Mouse (Mus musculus): Measurements from ENCODE around the gene Ncoa6.
"Not testable (repeated sequence)": the region's sequence is repeated elsewhere in the genome, so short reads cannot be mapped to it uniquely, and the experiment has no call there.

The Ncoa6 gene

DNA sequence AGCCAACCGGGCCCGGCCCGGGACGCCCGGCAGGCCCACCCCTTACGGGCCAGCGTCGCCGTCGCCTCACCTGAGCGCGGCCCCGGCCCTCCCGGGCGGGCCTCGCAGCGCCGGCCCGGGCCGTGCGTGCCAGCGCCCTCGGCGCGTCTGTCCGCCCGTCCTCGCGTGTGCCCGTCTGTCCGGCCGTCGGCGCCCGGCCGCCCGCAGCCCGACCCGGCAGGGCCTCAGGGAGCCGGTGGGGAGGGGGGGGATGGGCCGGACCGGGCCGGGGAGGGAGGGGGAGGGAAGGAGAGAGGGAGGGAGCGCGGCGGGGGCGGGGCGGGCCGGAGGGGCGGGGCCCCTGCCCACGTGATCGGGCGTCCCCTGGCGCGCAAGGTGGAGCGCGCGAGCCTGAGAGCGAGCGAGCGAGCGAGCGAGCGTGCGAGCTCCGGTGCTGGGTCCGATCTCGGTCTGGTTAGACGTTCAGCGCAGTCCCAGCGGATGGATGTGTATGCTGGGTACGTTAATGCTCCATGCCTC lies at the start of gene Ncoa6:
Gene Ncoa6, minus strand, starts transcription at position 325 of the 519 bp plus-strand sequence.
- DNase-seq (ENCODE audit: low spot score in 2 of 2), result peak; percentile 66 to 86

DNA sequence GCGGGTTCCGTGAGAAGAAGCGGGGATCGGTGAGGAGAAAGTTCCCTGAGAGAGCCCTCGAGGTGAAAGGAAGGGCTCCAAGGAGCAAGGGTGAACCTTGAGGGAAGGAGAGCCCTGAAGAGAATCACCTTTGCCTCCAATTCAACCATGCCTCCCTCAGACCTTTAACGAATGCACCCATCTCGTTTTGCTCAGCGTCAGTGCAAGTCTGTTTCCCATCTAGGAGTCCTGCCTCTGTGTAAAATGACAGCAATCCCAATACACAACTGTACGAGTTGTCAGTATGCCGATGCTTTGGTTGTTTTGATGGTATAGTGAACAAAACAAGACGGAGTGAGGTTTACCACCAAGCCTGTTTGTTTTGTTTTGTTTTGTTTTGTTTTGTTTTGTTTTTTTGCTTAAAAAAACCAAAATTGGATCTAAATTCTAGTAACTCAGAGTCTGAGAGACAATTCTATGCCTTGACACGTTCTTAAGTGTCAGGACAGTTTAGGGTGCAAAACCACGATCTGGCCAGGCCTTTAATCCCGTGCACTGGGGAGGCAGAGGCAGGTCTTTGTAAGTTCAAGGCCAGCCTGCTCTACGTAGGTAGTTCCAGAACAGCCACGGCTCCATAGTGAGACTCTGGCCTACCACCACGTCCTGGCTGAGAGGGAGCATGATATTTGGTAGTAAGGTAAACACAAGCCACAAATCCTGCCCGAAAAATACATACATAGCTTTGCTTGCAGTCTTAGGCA lies 45.0 kb upstream of the Ncoa6 start:
- no peak for DNase-seq (ENCODE audit: low spot score in 2 of 2)

DNA sequence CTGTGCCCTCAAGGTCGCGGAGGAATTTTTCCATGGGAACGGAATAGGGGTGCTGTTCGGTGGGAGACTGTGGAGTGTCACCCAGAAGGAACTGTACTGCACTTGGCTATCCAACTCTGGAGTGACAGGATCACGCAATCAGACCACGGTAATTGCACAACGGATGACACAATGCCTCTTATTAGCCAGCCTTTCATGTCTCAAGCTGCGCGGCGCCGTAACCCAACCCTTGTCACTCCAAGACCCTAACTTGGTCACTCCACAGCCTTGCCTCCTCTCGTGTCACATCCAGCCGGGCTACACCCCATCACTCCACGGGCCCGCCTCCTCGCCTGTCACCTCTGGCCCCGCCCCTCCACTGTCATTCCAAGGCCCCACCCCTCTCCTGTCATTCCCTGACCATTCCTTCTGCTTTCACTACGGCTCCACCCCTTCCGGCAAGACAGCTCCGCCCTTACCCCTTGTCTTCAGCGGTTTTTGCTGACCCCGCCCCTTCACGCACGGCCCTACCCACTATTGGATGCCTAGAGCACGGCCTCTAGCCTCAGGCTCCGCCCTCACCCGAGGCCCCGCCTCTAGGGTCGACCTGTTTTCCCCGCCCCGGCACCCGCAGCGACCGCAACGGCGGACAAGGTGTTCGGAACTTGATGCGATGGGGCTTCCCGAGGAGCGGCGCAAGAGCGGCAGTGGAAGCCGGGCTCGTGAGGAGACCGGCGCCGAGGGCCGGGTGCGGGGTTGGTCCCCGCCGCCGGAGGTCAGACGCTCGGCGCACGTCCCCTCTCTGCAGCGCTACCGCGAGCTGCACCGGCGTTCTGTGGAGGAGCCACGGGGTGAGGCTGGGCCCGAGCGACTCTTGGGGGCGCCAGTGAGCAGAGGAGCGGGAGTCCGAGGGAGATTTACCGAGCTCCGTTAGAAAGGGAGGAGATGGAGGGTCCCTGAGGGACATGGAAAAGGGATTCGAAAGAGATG lies 44.0 kb upstream of the Ncoa6 start, which contains the start of the genes Acss2 and Ggt7:
Gene Acss2, plus strand, starts transcription at position 494 of the 969 bp plus-strand sequence.
Gene Ggt7, minus strand, starts transcription at position 783 of the 969 bp plus-strand sequence.
- DNase-seq (ENCODE audit: low spot score in 2 of 2), result peak; percentile 97 to 99

DNA sequence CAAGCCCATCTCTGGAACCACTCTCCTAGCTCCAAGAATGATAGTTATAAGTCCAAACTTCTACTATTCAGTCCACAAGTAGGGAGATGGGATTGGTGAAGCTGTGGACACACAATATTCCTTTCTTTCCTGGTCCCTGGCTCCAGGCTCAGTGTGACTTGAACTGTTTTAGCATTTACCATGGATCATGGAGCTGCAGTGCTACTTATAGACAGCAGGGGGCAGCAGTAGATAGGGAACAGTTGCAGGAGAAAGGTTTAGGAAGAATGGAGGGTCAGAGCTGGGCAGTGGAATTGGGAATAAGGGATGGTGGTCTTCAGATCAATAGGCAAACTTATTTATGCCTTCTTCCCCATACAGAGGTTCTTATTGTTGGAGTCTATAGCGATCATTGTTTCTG lies 42.2 kb upstream of the Ncoa6 start:
- peak; percentile 54 to 78 for DNase-seq (ENCODE audit: low spot score in 2 of 2)

DNA sequence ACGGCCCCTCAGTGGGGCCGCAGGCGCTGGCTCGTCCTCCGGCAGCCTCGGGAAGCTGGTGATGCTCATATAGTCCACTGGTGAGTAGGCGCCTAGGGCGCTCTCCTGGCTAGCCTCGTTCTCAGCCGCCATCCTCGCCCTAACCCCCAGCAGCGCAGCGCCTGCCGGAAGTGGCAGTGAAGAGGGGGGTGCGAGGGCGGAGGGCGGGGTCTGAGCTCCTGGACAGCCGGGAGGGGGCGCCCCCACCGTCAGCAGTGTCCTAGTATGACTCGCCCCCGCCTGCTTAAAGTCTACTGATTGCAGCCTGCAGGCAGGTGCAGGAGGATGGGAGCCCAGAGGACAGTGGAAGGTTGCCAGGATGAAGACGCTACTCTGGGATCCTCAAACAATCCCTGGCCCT lies 41.0 kb upstream of the Ncoa6 start:
- peak; percentile 71 to 84 for DNase-seq (ENCODE audit: low spot score in 2 of 2)

DNA sequence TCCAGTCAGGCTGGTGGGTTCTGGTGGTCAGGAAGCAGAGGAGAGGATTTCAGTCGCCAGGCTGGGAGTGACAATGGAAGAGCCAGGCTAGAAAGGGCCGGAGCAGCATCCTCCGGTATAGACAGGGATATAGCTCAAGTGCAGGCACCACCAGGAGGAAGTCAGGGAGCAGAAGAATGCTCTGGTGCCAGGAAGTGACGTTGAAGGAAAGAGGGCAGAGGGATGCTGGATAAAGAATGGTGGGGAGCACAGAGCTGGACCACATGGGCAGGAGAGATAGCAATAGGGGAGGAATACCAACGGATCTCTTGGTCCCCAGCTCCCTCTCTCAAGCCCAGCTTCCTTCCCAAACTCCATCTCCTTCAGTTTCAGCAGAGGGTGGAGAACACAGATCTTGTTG lies 39.8 kb upstream of the Ncoa6 start:
- no peak for DNase-seq (ENCODE audit: low spot score in 2 of 2)

DNA sequence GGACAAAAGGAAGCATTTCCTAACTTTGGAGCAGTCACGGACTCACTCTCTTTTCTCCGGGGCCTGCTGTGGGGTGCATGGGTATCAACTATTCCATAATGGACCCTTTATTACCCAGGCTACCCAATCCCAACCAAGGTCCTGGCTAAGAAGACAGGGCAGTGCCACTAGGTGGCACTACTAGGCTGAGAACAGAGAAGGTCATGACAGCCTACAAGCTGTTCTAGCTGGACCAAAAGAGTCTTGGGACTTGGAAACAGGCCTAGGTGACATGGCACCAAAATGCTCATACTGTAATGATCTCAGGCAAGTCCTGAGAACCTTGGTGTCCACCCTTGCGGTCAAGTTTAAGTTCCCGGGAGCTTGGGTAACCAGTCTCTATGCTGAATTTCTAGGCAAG lies 38.8 kb upstream of the Ncoa6 start:
- peak in 1 of 2 experiments; percentile 48 for DNase-seq (ENCODE audit: low spot score in 2 of 2)

DNA sequence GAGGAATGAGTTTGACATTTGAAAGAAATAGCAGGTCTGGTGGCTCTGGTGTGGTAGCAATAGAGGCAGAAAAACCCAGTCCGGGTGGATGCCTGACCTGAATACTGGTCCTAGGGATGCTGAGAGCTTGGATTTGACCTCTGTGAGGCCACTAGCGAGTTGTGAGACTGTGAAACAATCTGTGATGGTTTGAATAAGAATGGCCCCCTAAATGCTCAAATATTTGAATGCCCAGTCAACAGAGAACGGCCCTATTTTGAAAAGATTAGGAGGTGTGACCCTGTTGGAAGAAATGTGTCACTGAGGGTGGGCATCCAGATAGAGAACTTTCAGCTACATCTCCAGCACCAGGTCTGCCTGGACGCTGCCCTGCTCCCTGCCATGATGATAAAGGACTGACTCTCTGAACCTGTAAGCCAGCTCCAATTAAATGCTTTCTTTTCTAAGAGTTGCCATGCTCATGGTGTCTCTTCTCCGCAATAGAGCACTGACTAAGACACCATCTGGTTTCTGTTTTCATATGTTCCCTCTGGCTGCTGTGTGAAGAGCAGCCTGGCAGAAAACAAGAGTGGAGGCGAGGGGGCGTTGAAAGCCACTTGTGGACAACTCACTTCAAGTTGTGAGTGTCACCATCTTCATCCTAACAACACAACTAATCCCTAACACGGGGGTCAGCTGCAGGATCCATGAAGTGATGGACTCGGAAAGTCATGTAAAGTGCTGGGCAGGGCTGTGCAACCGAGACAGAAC lies 34.2 kb upstream of the Ncoa6 start:
- no peak for DNase-seq (ENCODE audit: low spot score in 2 of 2)

DNA sequence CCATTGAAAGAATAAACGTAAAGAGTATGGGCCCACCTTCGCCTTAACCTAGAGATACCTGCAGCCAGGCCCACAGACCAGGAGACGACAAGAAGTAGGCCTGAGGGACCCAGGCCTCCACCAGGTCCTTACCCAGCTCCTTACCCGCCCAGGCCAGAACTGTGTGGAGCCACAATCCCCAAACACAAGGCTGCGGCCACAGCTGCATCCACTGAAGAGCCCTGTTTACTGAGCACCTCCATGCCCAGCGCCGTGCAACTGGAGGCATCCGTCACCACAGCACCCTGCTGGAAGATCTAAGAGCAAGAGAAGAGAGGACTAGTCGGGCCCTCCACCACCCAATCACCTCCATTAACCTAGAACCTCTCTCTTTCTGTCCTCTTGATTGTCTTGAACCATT lies 32.1 kb upstream of the Ncoa6 start:
- DNase-seq (ENCODE audit: low spot score in 2 of 2), result no peak

DNA sequence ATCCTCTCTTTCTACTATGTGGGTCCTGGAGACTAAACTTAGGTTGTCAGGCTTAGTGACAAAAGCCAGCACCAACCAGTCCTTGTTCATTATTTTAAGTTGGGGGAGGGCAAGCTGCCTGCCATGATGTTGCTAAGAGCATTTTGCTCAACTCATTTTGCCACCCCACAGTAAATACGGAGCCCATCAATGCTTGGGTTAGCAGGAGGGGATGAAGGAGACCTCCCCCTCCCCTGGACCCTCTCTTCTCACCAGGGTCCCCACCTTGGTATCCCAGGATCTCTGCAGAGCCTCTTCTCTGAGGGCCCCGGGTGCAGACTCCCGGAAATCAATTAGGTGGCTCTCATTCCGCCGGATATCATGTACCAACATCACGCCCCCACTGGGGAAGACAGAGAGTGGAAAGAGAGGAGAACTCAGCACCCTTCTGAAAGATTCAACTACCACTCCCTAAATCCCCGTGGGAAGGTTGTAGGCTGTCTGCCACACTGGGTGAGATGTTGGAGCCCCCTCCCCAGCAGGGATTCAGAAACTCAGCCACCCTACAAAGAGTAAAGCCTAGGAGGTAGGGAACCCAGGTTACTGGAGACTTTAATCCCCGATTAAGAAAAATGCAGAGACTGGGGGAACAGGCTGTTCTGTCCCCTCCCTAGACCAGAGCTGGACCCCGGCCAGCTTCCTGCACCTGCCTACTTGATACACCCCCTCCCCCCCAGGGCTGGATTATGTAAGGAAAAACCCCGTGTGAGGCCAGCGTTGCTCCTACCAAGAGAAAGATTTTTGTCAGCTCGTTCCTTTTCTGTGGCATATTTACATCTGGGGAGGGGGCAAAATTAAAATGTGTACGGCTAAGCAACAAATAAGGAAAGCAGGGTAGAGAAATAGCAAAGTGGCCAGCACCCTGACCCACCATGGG lies 31.0 kb upstream of the Ncoa6 start:
- no peak for DNase-seq (ENCODE audit: low spot score in 2 of 2)

DNA sequence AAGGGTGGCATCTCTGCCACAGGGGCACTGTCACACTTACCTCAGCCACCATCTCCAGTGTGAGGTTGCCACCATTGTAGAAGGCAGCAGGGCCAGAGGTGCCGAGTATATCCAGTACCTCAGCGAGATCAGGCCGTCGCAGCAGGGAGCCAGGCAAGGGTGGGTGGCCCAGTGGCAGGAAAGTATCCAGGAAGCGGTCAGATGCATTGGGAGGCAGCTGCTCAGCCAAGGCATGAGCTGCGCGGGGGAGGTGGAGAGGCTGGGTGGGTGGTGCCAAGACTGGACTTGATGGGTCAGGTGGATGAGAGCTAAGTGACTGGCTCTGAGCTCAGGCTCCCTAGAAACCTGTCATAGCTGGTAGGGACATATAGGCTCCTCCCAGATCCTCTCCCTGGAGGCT lies 28.9 kb upstream of the Ncoa6 start:
- no peak for DNase-seq (ENCODE audit: low spot score in 2 of 2)

DNA sequence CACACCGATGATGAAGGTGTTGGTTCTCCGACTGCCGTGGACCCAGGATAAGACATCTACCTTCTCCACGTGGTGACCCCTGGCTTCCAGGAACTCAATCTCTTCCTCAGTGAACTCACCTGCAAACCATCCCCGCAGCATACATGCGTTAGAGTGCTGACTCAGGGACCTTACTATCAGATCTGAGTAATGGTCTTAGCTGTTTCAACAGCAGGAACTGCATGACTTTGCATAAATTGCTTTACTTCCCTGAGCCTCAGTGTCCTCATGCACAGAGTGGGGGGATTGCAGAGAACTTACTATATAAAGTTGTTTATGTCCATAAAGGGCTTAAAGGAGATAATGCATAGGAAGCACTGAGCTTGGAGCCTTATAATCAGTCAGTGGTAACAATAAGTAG lies 17.3 kb upstream of the Ncoa6 start:
- no peak for DNase-seq (ENCODE audit: low spot score in 2 of 2)

DNA sequence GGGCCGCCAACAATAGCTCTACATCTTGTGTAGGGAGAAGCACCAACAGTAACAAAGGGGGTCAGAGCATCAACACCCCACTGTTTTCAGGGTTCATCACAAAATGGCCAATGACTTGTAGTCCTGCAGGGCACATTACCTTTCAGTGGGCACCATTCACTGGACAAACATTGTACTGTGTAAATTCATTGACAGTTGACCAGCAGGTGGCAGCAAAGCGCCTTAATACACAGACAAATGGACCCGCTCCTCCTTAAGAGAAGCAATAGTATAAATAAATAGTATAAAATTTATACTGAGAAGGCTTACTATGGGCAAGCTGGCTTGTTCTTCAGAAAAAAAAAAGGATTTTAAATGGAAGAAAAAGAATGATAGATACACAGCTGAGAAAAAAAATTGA lies 8.3 kb upstream of the Ncoa6 start:
- DNase-seq (ENCODE audit: low spot score in 2 of 2), result peak; percentile 63 to 87

DNA sequence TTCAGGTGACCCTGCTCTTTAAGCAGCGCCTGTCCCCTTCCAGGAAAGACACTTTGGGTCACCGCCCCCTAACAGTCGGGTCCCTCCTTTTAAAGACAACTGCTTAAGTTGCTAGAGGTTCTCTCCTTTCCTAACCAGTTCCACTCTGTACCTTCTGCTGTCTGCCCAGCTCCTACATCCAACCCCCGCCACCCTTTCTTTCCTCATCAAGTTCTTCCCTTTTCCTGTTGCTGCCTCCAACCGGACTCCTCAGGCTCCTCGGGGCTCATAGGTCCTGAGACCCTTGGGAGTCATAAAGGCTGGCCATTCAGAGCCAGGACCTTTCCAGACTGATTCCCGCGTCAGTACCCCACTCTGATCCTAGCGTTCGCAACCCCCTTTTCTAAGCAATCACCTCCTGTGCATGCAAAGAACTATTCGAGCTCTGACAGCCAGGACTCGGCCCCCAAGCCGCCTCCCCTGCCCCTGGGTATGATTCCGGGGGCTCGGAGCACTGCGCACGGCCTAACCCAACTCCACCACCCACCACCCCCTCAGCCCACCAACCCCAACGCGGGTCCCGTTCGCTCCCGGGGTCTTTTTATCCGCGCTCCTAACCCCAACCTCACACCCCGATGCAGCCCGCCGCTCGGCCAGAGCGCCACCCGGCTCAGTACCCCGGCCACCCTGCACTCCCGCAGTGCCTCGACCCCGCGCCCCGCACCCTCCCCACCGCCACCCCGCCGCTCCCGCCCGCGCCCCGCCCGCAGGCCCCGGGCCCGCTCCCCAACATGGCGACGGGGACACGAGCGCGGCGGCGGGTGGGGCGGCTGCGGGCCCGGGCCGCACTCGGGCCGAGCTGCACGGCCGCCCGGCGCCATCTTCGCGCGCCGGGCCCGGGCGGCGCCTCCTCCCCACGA lies 774 bp downstream of the Ncoa6 start:
- peak; percentile 44 to 77 for DNase-seq (ENCODE audit: low spot score in 2 of 2)

DNA sequence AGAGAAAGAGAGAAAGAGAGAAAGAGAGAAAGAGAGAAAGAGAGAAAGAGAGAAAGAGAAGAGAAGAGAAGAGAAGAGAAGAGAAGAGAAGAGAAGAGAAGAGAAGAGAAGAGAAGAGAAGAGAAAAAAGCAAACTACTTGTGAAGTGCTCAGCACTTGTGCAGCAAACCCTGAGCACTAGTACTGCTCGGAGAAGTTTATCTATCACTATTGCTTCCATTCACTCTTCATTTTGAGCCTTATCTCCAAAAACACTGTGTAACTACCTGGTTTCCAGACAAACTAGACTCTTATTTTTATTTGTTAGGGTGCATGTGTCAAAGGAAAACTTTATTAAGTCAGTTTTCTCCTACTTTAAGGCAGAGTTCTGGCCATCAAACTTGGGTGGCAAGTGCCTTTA lies 6.8 kb downstream of the Ncoa6 start:
- DNase-seq (ENCODE audit: low spot score in 2 of 2), result no peak

DNA sequence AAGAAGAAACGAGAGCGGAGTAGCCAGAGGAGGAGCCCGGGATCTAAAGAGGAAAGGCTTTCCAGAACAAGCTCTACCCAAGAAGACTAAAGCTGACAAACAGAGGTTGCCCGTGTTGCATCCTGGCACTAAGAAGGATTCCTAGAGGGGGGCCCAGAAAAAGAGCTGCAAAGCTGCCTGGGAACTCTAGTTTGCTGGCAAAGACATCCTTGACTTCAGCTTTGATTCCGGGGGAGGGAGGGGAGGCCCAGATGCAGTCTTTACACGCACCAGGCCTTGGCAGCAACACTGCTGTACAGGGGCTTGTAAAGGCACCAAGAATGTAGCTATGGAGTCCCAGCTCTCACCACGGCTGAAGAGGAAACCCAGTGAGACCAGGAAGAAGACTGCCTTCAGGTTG lies 20.1 kb downstream of the Ncoa6 start:
- DNase-seq (ENCODE audit: low spot score in 2 of 2), result no peak

DNA sequence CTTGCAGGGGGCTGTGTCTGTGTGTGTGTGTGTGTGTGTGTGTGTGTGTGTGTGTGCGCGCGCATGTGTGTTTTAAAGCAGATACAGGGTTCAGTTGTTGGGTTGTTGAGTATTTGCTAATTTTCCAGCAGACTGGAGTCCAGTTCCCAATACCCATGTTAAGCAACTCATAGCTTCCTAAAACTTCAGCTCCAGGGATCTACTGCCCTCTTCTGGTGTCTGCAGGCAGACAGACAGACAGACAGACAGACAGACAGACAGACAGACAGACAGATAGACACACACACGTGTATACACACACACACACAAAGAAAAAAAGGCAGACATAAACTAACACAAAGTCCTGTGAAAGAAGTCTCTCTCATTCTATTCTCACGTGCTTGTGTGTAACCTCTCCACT lies 22.4 kb downstream of the Ncoa6 start:
- no peak for DNase-seq (ENCODE audit: low spot score in 2 of 2)

DNA sequence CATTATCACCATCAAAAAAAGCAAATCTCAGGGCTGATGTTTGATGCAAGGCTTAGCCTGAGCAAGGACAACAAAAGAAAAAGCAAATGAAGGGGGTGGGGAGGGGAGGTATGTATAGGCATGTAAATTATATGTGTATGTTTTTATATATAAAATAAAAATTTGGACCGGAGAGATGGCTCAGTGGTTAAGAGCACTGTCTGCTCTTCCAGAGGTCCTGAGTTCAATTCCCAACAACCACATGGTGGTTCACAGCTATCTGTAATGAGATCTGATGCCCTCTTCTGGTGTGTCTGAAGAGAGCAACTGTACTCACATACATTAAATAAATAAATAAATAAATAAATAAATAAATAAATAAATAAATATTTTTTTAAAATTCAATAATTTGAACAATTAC lies 25.8 kb downstream of the Ncoa6 start:
- DNase-seq (ENCODE audit: low spot score in 2 of 2), result not testable (repeated sequence)

DNA sequence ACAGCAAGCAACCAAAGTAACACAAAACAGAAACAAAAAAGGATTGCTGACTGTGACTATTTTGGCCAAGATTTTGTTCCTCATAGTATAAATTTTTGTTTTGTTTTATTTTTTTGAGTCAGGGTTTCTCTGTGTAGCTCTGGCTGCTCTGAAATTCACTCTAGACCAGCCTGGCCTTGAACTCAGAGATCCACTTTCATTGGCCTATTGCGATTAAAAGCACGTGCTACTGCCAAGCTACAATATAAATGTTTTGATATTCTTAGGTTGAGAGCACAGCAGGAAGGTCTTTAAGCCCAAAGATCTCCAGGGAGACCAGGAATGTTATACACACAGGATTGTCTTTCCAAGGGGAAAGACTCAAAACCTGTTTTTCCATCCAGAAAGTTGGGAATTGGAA lies 30.2 kb downstream of the Ncoa6 start:
- DNase-seq (ENCODE audit: low spot score in 2 of 2), result no peak

DNA sequence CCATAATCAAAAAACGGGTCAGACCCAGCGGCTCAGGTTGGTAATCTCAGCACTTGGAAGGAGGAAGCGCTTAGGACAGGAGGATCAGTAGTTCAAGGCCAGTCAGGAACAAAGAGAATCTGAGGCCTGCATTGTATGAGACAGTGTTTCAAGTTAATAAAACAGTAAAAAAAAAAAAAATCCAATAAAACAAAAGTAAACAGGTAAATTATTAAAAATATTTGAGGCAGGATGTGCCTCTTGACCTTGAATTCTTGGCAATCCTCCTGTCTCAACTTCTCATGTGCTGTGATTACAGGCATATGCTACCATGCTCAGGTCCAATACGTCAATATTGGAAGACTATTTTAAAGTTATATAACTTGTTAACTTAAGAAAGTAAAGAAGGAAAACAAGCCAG lies 30.8 kb downstream of the Ncoa6 start:
- DNase-seq (ENCODE audit: low spot score in 2 of 2), result no peak

Data from spleen, postnatal 4 days (tissue).